Mouse (Mus musculus) lung, postnatal 10 days (tissue): ENCODE measurements around the gene Sept3.
A peak's percentile ranks its signal among the peaks of the same experiment; 100 is the strongest.

Experiments
- DNase-seq: peaks from one replicate; pipeline ENCODE4 v3.0.0; 2021

Gene Sept3

GRCm38 (mm10) chr15:82272295-82272694 lies 2.4 kb upstream of the Sept3 start:
- DNase-seq, result no peak

- no peak for DNase-seq
These were observed 521 bp downstream of the Sept3 start for GRCm38 (mm10) chr15:82274927-82275901.

- no peak for DNase-seq
These were observed 2.9 kb downstream of the Sept3 start for GRCm38 (mm10) chr15:82277591-82277990.

GRCm38 (mm10) chr15:82280638-82281037 lies 5.9 kb downstream of the Sept3 start:
- no peak for DNase-seq

- no peak for DNase-seq
These were observed 11.5 kb downstream of the Sept3 start for GRCm38 (mm10) chr15:82286157-82286556.

GRCm38 (mm10) chr15:82290252-82290651 lies 15.6 kb downstream of the Sept3 start:
- DNase-seq, result no peak

GRCm38 (mm10) chr15:82292851-82293250 lies 18.2 kb downstream of the Sept3 start:
- DNase-seq, result no peak

GRCm38 (mm10) chr15:82293271-82293711 lies 18.6 kb downstream of the Sept3 start:
- DNase-seq, result no peak

- peak; percentile 38 for DNase-seq
These were observed 19.4 kb downstream of the Sept3 start for GRCm38 (mm10) chr15:82294059-82294458.

- DNase-seq, result peak; percentile 45
These were observed 24.3 kb downstream of the Sept3 start, which contains the start of gene Wbp2nl for GRCm38 (mm10) chr15:82298764-82299561. Gene Wbp2nl, plus strand, starts transcription at chr15:82298954.

GRCm38 (mm10) chr15:82307107-82307506 lies 32.4 kb downstream of the Sept3 start:
- no peak for DNase-seq

- no peak for DNase-seq
These were observed 33.7 kb downstream of the Sept3 start for GRCm38 (mm10) chr15:82308416-82308815.

- DNase-seq, result no peak
These were observed 43.1 kb downstream of the Sept3 start for GRCm38 (mm10) chr15:82317839-82318238.

GRCm38 (mm10) chr15:82319613-82320012 lies 44.9 kb downstream of the Sept3 start:
- DNase-seq, result no peak

- no peak for DNase-seq
These were observed 47.5 kb downstream of the Sept3 start for GRCm38 (mm10) chr15:82322195-82322594.

- DNase-seq, result no peak
These were observed 50.7 kb downstream of the Sept3 start for GRCm38 (mm10) chr15:82325382-82325781.

GRCm38 (mm10) chr15:82335194-82335593 lies 60.5 kb downstream of the Sept3 start:
- no peak for DNase-seq

GRCm38 (mm10) chr15:82336629-82337028 lies 61.9 kb downstream of the Sept3 start:
- no peak for DNase-seq

- no peak for DNase-seq
These were observed 63.2 kb downstream of the Sept3 start for GRCm38 (mm10) chr15:82337875-82338274.

- peak; percentile 98 for DNase-seq
These were observed 64.0 kb downstream of the Sept3 start, which contains the start of the genes Naga, Pheta2 and Smdt1 for GRCm38 (mm10) chr15:82338593-82339112. Gene Naga, minus strand, starts transcription at chr15:82338925. Gene Pheta2, plus strand, starts transcription at chr15:82338942. Gene Smdt1, plus strand, starts transcription at chr15:82338959.

GRCm38 (mm10) chr15:82339150-82339549 lies 64.5 kb downstream of the Sept3 start:
- DNase-seq, result no peak

GRCm38 (mm10) chr15:82339634-82340254 lies 65.1 kb downstream of the Sept3 start:
- no peak for DNase-seq
